Mouse (Mus musculus) lung, postnatal 25 days (tissue): Measurements from ENCODE around the gene Nme8.

Experiments
- DNase-seq: peaks from one replicate; pipeline ENCODE4 v3.0.0; 2022; ENCODE audit warnings: low spot score

Nme8 gene

DNA sequence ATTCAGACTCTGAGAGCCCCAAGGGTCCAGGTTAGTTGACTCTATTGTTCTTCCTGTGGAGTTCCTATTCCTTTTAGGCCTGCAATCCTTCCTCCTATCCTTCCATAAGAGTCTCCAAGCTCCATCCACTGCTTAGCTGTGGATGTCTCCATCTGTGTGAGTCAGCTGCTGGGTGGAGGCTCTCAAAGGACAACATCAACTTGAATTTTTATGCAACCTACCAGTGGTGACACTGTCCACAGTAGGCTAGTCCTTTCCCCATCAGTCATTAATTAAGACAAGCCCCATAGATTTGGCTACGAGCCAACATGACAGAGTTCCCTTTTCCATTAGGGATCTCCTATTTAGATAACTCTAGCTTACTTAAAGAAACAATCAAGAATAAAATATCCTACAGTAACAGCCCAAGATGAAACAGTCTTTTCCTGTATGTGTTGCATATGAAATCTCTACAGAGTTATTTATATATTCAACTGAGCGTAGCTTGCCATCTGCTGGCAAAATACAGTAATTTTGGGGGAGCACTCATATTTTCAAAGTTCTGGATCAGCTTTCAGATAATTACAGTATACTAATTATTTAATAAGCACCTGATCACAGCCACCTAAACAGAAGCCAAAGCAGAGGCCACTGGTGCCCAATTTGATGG, 57.3 kb downstream of the Nme8 start:
- DNase-seq: no peak

DNA sequence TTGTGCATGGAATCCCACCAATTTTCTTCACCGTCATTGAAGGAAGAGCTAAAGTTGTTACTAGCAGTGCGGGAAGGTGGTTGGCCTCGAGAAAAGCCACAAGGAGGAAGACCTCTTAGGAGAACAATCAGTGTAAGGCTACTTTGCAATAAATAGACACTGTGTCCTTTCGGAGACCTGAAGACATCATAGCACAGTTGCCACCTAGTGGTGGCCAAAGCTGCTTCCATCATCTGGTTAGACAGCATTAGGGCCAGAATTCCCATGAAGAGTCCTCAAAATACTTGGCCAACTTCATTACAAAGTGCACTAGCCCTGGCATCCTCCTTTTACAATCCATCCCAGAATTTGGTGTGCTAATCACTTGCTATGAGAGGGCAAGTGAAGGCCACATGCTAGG, 61.5 kb downstream of the Nme8 start:
- no peak for DNase-seq

DNA sequence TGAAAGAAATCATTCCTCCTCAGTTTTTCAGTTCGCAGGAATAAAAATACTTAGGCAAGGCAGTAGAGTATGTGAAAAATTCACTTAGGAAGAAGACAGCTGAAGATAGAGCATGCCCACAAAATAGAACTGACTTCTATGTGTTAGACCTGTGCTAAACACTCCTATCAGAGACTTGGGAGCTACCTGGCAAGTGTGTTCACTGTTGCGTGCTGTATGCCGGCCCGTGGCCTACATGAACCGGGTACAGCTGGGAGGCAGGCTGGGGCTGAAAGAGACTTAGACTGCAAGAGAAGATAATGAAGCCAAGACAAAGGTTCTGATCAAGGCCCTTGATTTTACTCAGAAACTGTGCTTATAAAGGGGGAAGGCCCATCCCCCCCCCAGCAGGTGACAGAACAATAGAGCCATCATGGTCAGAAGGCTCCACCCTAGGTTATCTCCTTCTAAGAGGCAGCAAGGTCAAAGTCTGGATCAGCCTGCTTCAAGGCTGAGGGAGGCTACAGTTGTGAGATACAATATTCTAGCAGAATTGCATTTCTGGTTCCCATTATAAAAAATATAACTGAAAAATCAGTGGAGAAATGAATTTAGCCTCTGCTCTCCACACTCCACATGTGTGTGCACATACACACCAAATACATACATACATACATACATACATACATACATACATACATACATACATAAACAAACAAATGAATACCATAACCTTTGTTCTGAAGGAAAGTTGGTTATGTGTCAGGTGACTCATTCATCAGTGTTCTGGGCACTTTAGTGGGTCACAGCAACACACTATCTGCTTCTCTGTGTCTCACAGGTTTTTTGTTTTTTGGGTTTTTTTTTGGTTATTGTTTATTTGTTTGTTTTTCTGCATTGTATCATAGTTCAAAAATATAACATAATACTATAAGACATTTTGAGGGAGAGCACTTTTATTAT, 66.6 kb downstream of the Nme8 start:
- DNase-seq: no peak

DNA sequence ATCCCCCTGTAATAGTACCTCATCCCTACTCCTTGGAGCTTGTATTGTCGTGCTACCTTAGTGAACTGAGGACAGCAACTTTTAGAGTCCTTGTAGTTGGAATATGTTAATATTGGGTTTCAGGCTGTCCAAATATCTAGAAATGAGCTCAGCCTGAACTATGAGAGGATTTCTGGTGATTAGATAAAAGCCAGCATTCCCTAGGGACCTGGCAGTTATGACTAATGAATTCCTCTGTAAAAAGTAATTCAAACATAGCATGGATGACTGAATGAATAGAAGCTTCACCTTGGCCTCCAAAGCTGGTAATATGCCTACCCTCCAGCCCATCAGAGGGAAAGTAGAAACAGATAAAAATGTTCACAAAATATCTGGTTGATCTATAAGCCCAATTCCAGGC, 71.1 kb downstream of the Nme8 start:
- no peak for DNase-seq

DNA sequence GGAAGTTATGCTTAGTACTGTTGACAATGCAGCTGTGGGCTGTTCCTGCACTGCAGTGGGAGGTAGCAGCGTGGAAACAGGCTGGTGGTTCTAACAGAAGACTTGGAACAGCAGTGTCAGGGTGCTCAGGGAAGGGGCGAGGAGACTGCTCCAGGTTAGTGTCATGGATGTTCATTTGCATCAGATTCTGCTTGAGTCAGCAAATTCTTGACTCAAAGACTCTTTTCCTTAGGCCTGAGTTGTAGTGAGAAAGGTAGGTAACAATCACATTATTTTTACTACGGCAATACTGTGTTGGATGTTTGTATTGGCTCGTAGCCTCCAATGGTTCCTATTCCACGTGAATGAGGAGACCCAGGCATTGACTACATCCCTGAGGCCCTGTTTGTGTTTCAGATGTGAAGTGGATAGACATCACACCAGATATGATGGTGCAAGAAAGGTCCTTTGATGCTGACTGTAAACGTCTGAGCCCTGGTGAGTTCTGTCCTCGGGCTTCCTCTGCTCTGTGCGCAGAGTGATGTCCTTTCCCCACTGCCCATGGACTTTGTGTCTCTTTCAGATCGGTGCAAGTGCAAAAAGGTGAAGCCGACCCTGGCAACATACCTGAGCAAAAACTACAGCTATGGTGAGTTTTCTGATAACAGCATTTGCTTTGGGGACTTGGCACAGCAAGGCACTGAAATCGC, 72.8 kb downstream of the Nme8 start:
- DNase-seq: no peak

DNA sequence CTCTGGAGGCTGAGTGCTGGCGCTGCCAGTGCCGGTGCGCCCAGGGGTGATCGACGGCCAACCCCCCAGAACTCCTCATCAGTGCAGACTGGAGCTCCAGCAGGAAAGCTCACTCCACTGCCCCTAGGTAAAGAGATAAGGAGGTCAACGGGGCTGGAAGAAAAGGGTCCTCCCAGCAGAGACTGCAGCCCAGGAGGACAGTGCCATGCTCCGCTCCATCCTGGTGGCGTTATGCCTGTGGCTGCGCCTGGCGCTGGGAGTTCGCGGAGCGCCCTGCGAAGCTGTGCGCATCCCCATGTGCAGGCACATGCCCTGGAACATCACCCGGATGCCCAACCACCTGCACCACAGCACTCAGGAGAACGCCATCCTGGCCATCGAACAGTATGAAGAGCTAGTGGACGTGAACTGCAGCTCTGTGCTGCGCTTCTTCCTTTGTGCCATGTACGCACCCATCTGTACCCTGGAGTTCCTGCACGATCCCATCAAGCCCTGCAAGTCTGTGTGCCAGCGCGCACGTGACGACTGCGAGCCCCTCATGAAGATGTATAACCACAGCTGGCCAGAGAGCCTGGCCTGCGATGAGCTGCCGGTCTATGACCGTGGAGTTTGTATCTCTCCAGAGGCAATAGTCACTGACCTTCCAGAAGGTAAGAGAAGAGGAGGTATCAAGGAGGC, 74.2 kb downstream of the Nme8 start:
- no peak for DNase-seq

DNA sequence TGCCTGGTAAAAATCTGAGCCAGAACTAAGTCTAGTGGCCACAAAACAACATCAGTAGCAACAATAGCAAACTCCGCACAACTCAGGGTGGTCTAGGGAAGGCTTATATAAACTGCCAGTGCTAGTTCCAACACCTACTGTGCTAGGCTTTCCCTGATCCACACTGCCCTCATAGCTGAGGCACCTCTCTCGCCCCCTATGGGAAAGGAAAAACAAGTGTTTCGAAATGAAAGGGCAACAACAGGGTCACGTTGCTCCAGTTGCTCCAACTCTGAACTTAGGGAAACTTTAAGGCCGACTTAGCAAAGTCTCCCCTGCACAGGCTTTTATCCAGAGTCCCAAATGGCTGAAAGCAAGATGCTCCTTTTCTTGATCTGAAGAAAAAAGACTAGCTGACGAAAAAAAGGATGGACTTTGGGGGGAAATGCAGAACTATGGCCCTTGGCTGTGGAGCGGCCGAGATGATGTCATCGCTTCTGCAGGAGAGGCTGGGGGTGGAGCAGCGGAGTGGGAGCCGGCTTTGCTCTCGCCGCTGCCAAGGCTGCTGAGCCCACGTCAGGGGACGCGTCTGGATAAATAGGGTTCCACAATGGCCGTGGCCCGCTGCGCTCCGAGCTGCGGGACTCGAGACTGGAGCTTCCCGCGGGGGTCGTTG, 74.9 kb downstream of the Nme8 start, which contains the start of gene Sfrp4:
Gene Sfrp4, plus strand, starts transcription at position 532 of the 655 bp plus-strand sequence.
- DNase-seq: peak; percentile 33

DNA sequence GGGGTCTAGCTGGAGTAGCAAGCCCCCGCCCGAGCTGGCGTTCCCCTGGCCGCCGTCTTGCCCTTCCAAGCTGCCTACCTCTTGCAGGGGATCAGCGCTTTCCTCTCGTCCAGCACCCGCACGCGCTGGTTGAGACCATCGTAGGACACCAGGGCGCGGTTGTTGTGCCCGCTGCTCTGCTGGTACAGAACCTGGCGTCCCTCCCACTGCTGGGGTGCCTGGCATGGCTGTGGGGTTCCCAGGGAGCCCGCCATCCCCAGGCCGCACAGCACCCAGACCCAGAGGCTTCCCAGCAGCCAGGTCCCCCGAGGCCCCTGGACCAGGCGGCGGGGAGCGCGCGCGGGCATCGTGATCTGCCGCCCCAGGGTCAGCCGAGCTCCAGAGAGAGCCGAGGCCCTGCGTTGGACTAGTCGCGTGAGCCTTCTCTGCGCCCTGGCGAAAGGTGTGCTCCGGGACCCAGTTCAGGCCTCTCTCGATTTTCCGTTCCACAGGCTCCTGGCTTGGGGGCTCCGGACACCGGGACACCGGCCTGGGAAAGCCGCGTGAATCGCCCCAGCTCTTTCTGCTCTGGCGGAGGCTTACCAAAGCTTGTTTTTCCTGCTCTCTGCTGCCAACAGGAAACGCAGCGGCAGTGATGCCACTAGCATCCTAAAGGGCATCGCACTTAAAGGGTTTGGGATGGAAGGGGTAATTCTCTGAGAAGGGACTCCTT, 78.2 kb downstream of the Nme8 start, which contains the start of gene Epdr1:
Gene Epdr1, minus strand, starts transcription at position 712 of the 712 bp plus-strand sequence.
- peak; percentile 49 for DNase-seq

DNA sequence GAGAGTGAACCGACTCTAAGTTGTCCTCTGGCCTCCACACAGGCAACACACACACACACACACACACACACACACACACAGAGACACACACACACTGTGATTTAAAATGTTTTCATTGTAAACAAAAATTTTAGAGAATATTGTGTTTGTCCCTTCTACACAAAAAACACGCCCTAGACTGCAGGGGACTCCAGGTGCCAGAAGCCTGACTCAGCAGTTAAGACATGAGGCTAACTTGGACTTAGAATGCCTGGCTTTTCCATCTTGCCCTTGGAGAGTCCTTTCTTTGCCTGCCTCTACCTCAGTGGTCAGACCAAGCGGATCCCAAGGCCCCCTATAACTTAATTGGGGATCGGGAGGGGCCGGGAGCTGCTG, 78.8 kb downstream of the Nme8 start:
- no peak for DNase-seq

DNA sequence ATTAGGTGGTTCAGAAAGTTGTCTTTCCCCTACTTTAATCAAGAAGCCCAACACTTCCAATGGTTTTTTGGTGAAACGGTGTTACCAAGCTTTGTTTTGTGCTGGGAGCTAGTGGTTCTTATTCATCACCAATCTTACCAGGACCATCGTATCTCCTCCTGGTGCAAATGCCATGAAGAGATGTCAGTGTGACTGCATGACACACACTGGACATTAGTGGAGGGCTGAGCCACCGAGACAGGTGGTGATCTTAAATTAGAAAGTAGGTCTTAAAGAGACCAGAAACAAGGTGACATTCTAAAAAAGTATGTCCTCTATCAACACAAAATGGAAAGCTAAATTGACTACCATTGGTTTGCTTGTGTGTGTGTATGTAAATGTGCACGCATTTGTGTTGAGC, 79.5 kb downstream of the Nme8 start:
- DNase-seq: no peak

DNA sequence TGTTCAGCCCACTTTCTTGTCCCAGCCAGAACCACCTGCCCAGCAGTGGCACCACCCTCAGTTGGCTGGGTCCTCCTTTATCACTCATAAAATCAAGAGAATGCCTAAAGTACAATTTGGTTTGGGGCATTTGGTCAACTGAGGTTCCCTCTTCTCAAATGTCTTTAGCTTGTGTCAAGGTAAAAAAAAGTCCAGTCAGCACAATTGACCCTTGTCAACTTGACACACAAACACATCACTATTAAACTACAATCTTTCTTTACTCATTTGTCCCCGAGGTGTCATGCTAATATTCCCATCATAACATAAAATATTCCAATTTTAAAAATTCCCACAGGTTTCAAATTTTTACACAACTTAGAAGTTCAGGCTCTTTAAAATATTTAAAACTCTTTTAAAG, 83.3 kb downstream of the Nme8 start:
- no peak for DNase-seq

DNA sequence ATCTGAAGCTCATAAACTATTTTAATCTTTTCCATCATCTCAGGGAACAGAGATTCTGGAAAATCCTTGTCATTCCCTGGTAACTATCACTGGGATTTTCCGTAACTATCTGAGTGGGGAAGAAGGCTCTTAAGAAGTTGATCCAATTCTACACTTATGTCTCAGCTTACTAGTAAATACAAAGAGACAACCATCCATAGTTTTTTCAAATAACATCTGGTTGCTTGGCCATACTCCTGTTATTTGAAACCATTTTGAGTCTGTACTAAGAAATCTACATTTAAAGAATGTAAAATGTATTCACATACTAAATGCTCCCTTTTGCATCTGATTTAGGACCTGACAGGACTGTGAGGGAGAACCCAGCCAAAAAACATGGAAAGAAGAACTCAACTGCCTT, 84.2 kb downstream of the Nme8 start:
- DNase-seq: no peak

DNA sequence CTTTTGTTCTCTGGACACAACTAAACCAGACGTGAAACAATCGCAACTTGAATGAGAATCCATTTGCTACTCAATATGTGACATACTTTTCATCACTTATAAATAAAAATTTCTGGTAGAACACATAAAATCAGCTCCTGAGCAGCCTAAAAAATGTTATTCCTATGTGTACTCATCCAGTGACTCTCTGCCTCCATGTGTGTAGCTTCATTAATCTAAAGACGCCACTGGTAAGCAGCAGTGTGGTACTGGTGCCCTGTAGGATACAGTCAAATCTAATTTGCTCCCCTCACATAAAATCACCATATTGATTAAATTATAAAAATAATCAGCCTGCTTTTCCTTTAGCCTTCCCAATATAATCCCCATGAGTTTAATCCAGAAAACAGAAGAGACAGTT, 84.6 kb downstream of the Nme8 start:
- no peak for DNase-seq

DNA sequence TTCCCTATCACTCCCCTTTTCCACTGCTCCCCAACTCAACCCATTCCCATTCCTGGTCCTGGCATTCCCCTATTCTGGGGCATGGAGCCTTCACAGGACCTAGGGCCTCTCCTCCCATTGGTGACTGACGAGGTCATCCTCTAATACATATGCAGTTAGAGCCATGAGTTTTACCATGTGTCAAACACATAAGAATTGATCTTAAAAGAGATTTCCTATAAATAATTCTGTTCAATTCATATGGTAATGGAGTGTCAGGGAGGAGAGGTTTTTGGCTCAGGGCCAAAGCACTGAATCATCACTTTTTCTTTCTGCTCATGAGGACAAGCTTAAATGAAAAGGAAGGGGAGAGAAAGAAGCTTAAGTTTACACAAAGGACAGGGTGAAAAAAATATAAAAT, 85.2 kb downstream of the Nme8 start:
- no peak for DNase-seq

DNA sequence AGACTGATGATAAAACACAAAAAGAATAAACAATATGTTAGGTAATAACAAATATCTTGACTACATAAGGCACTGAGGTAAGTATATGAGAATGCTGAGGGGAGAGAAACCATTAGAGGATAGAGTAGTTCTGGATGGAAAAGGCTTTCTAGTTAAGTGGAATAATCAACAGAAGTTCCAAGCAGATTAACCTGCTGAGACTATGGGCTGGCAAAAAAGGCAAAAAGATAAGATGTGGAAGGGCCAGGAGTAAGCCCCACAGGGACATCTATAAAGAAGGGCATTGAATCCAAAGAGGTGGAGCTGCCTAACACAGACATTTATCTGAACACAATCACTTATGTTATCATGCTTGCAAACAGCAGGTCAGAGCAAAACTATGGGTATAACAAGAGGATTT, 89.5 kb downstream of the Nme8 start:
- no peak for DNase-seq

DNA sequence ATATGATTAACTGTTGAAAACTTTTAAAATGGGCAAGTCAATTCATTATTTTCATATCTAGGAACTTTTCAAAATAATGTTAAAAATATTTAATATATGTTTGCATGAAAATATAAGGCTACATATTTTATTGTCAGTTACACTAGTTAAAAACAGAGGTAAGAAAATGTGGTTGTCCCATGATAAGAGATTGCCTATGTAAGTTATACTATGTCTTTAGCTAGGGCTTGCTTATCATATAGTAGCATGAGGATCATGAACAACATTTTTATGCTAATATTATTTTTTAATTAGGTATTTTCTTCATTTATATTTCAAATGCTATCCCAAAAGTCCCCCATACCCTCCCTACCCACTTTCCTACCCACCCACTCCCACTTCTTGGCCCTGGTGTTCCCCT, 92.7 kb downstream of the Nme8 start:
- DNase-seq: no peak

DNA sequence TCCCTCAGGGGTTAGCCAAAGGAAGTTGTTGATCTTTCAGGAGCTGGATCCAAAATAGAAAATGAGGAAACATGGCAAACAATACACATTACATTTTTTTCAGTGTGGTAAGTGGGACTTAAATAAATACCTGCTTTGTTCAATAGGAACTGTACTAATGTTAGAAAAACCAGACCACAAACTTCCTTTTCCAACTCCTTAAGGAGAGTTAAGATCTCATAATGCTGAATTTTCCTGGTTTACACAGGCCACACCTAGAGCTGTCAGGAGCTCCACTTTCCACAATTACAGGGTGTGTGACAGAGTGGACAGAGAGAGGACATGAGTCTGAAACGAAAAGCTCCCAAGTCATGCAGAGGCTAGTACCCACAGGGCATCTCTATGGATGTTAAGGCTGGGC, 93.9 kb downstream of the Nme8 start:
- DNase-seq: peak; percentile 23

DNA sequence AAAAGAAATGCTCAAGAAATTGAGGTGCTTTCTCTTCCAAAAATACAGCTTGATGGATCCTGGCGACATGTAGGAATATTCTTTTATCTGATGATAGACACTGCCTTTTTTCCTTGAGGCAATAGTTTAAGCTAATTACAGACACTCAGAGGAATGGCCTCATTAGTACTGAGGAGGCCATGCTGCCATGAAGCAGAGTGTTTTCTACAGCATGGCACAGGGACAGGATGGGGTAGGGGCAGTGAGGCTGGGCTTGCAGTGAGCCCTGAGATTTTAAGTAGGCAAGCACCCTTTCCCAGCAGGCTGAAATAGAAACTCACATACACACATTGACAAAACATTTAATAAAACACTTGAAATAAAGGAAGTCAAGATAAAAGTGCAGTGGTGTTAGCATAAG, 95.1 kb downstream of the Nme8 start:
- DNase-seq: no peak

DNA sequence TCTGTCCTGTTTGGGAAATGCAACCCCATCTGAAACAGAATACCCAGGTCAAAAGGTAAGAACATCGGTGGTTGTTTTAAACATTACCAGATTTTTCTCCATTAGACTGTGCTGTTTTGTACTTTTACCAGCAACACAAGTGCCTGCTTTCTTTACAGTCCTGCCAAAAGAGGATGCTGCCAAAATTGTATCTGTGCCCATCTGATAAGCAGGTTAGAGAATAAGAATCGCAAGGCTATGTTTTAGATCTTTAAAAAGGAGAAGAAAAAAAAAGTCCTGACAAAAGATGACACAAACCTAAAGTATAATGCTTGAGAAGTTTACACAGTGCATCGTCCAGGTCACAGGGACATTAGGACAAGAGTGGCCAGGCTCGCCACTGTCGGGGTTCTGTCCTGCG, 98.4 kb downstream of the Nme8 start:
- DNase-seq: no peak

DNA sequence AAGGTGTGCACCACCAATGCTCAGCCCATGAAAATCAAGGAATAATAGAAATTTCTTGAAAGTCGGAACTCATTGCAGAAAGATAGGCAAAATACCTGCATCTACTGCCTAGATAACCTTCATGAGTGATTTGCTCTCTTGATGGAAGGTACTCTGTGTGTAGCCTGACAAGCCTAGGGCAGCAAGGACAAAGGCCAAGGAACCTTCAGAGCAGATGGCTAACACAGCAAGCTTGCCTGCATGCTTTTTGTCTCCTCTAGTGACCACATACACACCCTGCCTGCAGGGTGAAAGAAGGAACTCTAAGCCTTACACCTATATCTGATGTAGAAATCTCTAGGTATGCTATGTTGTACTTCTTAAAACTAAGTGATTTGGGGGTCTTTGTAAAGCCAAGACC, 102.5 kb downstream of the Nme8 start:
- DNase-seq: no peak
